Mouse (Mus musculus) adrenal gland, postnatal 10 days (tissue): ENCODE results near the gene Slc48a1. TPM values are rescaled to one million over a fixed set of nuclear protein-coding genes. Genes with fewer than 3 reads are reported as not detected.
A peak's percentile ranks its signal among the peaks of the same experiment; 100 is the strongest.

ENCODE experiments used
- DNase-seq: peaks from one replicate; pipeline ENCODE4 v3.0.0; 2021; ENCODE audit warnings: mixed read lengths
- total RNA-seq, 2 experiments: library from RNA; stranded (reverse); gene quantifications; 2 replicates each; pipeline ENCODE4 v1.2.3; 2021

Gene Slc48a1
- total RNA-seq, 2 experiments from 2014 or later = 66.1 to 78.6 TPM

DNA sequence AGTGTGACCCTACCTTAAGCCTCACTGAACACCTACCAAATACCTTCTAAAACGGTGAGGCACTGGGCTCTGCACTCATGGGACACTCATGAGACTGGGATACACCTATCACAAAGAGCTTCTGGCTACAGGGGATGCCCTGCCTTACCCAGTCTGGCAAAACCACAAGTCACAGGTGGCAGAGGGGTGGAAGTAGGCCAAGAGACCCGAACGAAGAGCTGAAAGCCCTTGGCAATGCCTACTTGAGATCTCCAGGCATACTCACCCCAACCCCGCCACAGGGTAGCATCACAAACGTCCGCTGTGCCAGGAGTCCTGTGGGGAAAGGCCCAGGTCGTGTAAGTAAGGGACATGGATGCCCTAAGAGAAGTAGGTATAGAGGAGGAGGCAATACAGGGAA, 23.5 kb downstream of the Slc48a1 start:
- no peak for DNase-seq

GRCm38 (mm10) chr15:97802575-97802974, 24.3 kb downstream of the Slc48a1 start:
- DNase-seq = no peak

DNA sequence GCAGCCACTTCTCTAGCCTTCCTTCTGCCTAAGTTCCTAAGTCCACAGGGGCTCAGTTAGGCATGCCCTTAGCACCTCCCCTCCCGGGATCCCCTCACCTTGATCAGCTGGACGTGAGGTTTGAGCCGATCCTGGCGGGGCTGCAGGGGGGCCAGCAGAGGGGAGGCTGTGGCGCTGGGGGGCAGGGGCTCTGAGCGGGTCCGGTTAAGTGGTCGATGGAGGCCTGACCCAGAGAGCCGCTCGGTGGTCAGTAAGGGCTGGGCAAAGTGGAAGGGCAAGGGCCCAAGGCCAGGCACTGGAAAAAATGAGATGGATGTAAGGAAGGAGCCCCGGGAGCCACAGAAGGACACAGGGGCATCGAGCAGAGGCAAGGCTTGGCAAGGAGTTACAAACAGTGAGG, 29.5 kb downstream of the Slc48a1 start:
- DNase-seq = no peak

GRCm38 (mm10) chr15:97808532-97808931, 30.2 kb downstream of the Slc48a1 start:
- DNase-seq = no peak

DNA sequence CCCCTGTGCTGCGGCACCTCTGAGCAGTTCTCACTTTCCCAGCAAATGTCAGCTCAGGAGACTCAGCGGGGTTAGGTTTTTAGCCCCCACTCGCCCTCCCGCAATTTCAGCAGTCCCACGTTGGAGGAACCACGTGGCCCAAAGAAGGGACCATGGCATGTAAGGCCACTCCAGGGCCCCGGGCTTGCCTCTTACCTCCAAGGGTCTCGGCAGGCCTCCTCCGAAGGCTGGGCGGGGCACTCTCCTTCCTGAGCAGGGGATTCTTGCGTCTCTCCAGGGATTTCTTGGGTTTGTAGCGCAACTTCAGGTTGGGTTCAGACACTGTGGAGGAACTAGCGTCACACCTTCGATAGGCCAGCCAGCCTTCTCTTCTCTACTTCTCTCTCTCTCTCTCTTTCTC, 30.9 kb downstream of the Slc48a1 start:
- DNase-seq = no peak

GRCm38 (mm10) chr15:97809942-97810341, 31.6 kb downstream of the Slc48a1 start:
- peak; percentile 83 for DNase-seq

DNA sequence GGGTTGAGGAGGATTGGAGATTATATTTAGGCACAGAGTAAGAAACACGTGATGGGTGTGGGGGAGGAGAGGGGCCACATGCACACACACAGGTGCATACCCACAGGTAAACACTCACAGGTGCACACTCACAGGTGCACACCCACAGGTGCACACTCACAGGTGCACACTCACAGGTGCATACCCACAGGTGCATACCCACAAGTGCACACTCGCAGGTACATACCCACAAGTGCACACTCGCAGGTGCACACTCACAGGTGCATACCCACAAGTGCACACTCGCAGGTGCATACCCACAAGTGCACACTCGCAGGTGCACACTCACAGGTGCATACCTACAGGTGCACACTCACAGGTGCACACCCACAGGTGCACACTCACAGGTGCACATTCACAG, 32.1 kb downstream of the Slc48a1 start:
- DNase-seq = no peak

DNA sequence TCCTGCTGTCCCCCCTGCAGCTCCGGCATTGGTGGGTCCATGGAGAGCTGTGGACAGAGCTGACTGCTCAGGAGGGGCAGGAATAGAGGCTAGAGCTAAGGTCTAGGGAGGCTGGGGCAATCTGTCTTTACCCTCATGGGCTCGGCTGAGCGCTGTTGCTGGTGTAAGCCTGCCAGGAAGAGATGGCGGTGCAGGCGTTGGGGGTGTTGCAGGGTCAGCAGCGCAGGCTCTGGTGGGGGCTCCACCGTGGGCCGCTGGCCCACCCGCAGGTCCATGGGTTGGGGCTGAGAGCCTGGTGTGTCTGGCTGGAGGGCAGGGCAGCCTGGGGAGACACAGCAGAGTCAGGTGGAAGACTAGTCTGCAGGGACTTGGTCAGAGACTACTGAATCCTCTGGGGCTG, 33.0 kb downstream of the Slc48a1 start:
- no peak for DNase-seq

DNA sequence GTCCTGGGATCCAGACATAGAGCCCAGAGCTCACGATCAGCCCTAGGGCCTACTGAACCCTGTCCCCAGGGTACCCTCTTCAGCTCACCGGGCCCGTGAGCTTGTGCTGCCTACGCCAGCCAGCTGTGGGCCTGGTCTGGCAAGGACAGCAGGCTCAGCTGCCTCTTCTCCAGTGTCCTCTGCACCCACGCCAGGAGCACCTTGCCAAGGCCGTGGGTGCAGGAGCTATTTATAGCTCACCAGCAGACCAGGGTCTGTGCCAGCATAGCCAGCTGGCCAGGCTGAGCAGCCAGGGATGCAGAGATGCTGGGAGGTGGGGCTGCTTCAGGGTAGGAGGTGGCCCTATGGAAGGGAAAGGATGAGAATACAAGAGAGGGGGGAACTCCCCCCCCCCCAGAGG, 33.8 kb downstream of the Slc48a1 start:
- peak; percentile 87 for DNase-seq

GRCm38 (mm10) chr15:97812875-97813274, 34.6 kb downstream of the Slc48a1 start:
- no peak for DNase-seq

- DNase-seq = peak; percentile 65
Observed at GRCm38 (mm10) chr15:97813452-97814204, 35.3 kb downstream of the Slc48a1 start.

DNA sequence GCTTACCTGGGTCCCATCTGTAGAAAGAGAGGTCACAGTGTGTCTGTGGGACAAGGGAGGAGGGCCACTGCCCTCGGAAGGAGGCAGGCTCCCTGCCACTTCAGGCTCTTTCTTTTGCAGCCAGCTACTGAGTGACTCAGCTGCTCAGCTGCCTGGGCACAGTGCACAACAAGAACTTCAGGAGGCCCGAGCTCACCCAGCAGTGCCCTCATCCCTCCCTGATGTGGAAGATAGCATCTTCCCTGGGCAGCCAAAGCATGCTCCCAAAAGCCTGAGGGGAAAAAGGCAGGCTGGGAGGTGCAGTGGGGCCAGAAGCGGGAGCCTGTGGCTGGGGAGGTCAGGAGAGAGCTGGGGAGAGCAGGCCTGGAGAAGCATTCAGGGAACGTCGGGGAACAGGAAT, 36.4 kb downstream of the Slc48a1 start:
- DNase-seq = no peak

DNA sequence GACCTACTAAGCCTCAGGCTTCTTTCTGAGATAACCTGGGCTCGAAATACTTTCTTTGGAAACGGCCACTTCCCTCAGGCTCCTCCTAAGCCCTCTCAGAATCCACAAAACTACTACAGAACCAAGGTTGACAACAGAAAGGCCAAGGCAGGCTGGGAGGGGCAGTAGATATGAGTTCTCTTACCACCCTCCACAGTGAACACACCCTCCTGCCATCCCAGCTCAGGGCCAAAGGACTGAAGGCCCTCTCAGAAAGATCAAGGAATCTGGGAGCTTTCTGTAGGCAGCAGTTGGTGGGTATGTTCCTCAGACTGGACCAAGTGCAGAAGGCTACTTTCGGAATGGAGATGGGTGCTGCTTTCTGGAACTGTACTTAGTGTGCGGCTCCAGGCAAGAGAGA, 36.9 kb downstream of the Slc48a1 start:
- peak; percentile 59 for DNase-seq

DNA sequence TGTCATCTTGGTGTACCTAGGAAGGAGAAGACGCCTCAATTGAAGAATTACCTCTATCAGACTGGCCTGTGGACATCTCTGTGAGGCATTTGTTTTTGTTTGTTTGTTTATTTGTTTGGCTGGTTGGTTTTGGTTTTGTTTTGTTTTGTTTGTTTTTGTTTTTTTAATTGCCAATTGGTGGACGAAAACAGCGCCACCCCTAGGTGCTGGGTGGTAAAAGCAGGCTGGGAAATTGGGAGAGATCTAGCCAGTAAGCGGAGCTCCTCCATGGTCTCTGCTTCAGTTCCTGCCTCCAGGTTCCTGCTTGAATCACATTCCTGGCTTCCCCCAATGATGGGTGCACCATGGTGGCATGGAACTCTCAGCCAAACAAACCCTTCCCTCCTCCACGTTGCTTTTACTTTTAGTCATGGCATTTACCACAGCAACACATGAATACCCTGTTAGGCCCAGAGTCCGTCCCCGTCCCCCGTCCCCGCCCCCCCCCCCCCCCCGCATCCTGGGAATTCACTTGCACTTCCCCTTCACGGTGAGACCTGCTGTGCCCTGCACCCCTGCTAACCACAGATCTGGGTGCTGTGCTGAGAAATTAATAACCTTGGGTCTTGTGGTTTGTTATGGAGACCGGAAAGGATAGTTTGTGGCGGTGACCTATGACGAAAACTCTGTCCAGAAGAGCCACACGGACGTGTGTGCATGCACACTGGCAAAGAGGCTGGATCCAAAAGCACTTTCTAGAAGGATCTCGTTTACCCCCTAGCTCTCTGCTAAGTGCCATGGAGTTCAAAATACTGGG, 38.1 kb downstream of the Slc48a1 start:
- no peak for DNase-seq

- DNase-seq = no peak
Observed at GRCm38 (mm10) chr15:97819937-97820336, 41.6 kb downstream of the Slc48a1 start.

DNA sequence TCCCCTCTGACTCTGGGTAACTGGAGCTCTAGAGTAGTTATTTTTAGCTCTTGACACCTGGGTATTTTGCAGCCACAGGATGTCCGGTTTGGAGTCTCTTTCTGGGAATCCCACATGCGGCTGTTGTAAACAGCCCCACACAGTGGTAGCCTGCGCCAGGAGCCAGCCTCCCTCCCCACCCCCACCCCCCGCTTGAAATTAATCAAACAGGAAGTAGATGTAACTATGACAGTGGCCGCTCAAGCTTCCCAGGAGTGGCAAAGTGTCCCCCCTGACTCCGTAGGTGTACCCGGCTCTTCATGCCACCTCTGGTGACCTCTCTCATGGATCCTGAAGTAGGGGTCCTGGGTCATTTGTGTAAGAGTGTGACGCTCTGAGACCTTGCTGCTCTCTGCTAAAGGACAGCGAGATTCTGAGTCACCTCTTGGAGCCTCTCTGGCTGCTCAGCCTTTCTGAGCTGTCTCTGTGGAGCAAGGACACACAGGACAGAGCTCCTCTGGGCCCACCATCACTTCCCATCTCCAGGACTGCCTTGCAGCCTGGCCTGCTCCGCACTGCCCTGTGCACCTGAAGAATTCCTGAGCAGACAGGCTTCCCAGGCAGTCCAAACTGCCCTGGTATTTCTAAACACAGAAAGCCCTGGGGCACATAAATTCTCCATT, 43.1 kb downstream of the Slc48a1 start:
- peak; percentile 72 for DNase-seq

GRCm38 (mm10) chr15:97821983-97822363, 43.7 kb downstream of the Slc48a1 start:
- no peak for DNase-seq

GRCm38 (mm10) chr15:97822545-97823228, 44.4 kb downstream of the Slc48a1 start:
- no peak for DNase-seq

DNA sequence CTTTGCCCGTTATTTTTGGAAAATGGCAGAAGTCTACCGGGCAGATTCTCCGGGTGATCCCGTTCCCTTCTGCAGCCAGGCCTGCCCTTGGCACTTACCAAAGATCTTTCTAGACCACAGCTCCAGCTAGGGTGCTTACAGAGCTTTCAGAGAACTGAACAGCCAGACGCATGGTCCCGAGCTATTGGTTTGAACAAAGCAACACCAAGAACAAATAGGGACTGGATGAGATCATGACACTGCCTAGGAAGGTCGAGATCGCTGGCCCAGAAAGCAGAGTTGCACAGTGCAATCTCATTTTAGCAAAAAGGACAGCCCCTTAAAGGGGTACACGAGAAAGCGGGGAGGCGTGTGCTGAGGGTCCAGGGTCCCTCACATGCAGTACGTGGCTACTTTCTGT, 45.2 kb downstream of the Slc48a1 start:
- DNase-seq = peak; percentile 44

GRCm38 (mm10) chr15:97824042-97824441, 45.7 kb downstream of the Slc48a1 start:
- DNase-seq = peak; percentile 79

GRCm38 (mm10) chr15:97825071-97825940, 47.0 kb downstream of the Slc48a1 start:
- DNase-seq = peak; percentile 92
